ENCODE assay signal across 9 mouse cellular contexts in genomic region chr14:23014747-23015286, GRCm38 (mm10).
A peak's percentile ranks its signal among the peaks of the same experiment; 100 is the strongest.
DNase-seq lines count a peak whose midpoint lies in the region; ATAC-seq and TF ChIP-seq lines count a peak whose summit lies in the region.
"Had no signal": no experiment of that assay in that cellular context is flagged by ENCODE, and none has a peak within 500 bp of the region (broad histone marks: within the 10 kb centered on the region; RNA-seq: fewer than 3 reads in every experiment).

No protein-coding gene starts in this region.

- H3K9ac ChIP-seq in forebrain, postnatal 0 days = no peak overlapping the region
- no peak overlapping the region for H3K9ac ChIP-seq in kidney, embryonic 16.5 days (replicated peaks; ENCODE audit: low read length)
- no peak overlapping the region for H3K9ac ChIP-seq in midbrain, embryonic 14.5 days (replicated peaks; ENCODE audit: low read length)

- peaks cover 7% of the 10 kb centered on the region for H3K4me1 ChIP-seq in forebrain, postnatal 0 days (ENCODE audit: insufficient read depth)
- H3K4me1 ChIP-seq in kidney, embryonic 16.5 days (ENCODE audit: insufficient read depth, low read length) = peaks cover 19% of the 10 kb centered on the region
- peaks cover 8% of the 10 kb centered on the region for H3K4me1 ChIP-seq in midbrain, embryonic 14.5 days (ENCODE audit: control insufficient read depth, insufficient read depth, low read length)

- H3K4me2 ChIP-seq in forebrain, postnatal 0 days (ENCODE audit: low read depth) = no peak overlapping the region
- H3K4me2 ChIP-seq in kidney, embryonic 16.5 days (replicated peaks; ENCODE audit: low read depth, low read length) = peak overlapping the region; percentile 23; the same call in 1 of the 2 replicates
- no peak overlapping the region for H3K4me2 ChIP-seq in midbrain, embryonic 14.5 days (ENCODE audit: low read length)

- no peak overlapping the region for H3K4me3 ChIP-seq in forebrain, postnatal 0 days (ENCODE audit: low read depth, low read length)
- no peak overlapping the region for H3K4me3 ChIP-seq in kidney, embryonic 16.5 days (ENCODE audit: low read length)
- no peak overlapping the region for H3K4me3 ChIP-seq in midbrain, embryonic 14.5 days (replicated peaks; ENCODE audit: low read depth, low read length)

- WGBS in forebrain, postnatal 0 days = 35% methylated on average over 2 of the region's 2 CpGs
- WGBS in kidney, embryonic 16.5 days = 20% methylated on average over 2 of the region's 2 CpGs
- 46% methylated on average over 2 of the region's 2 CpGs for WGBS in midbrain, embryonic 14.5 days

- ATAC-seq in cerebellum, adult (ENCODE audit: insufficient number of reproducible peaks, low FRiP score, low TSS enrichment) = peak; percentile 81
- peak; percentile 43 for ATAC-seq in forebrain, postnatal 0 days
- peak; percentile 70; the same call in 1 of the 2 replicates for ATAC-seq in kidney, embryonic 16.5 days (ENCODE audit: low FRiP score, low TSS enrichment)
- no peak for ATAC-seq in midbrain, embryonic 14.5 days (ENCODE audit: low FRiP score, low TSS enrichment)

- H3K27me3 ChIP-seq in forebrain, postnatal 0 days (ENCODE audit: insufficient read depth, low read length) = no peaks in the 10 kb centered on the region
- no peaks in the 10 kb centered on the region for H3K27me3 ChIP-seq in kidney, embryonic 16.5 days (ENCODE audit: insufficient read depth, low read length)
- H3K27me3 ChIP-seq in midbrain, embryonic 14.5 days (ENCODE audit: control insufficient read depth, insufficient read depth, low read length) = no peaks in the 10 kb centered on the region

- H3K9me3 ChIP-seq in forebrain, postnatal 0 days (ENCODE audit: low read length) = no peaks in the 10 kb centered on the region
- no peaks in the 10 kb centered on the region for H3K9me3 ChIP-seq in kidney, embryonic 16.5 days (ENCODE audit: low read length)
- H3K9me3 ChIP-seq in midbrain, embryonic 14.5 days (ENCODE audit: control insufficient read depth, low read length) = no peaks in the 10 kb centered on the region

- 0 out of 2 replicates have a peak overlapping the region, but pooled peaks have one; percentile 15 for H3K27ac ChIP-seq in forebrain, postnatal 0 days (ENCODE audit: low read depth, low read length)
- H3K27ac ChIP-seq in kidney, embryonic 16.5 days (ENCODE audit: low read length) = peak overlapping the region; percentile 86
- H3K27ac ChIP-seq in midbrain, embryonic 14.5 days (replicated peaks; ENCODE audit: low read depth, low read length) = peak overlapping the region; percentile 33
- H3K27ac ChIP-seq: macrophage had no signal

- peak; percentile 6 for DNase-seq in adrenal gland, adult 2 months
- DNase-seq in adrenal gland, adult 18-20 months (ENCODE audit: low spot score in 2 of 2) = no peak
- peak; percentile 19 for DNase-seq in forebrain, postnatal 0 days
- DNase-seq in midbrain, embryonic 14.5 days = peak; percentile 45
- no peak for DNase-seq in thymus, postnatal 25 days
- DNase-seq in layer of hippocampus, postnatal 36 days = no peak

- no peak for TF ChIP-seq CTCF in forebrain, postnatal 0 days (IDR thresholded peaks at IDR 0.05; ENCODE audit: low read depth)

- H3K36me3 ChIP-seq in forebrain, postnatal 0 days (ENCODE audit: insufficient read depth) = no peaks in the 10 kb centered on the region
- H3K36me3 ChIP-seq in kidney, embryonic 16.5 days (ENCODE audit: insufficient read depth, low read length) = no peaks in the 10 kb centered on the region
- H3K36me3 ChIP-seq in midbrain, embryonic 14.5 days (ENCODE audit: control insufficient read depth, insufficient read depth, low read length) = no peaks in the 10 kb centered on the region

Comparison
In these comparisons a context has a peak if more than half of its experiments do, and no peak if none do; other contexts are left out.
1. DNase-seq: peak in adrenal gland, adult 2 months (single experiment), forebrain, postnatal 0 days (single experiment) and midbrain, embryonic 14.5 days (single experiment); none in adrenal gland, adult 18-20 months (0 of 2), thymus, postnatal 25 days (single experiment) and layer of hippocampus, postnatal 36 days (0 of 2).
2. H3K27ac ChIP-seq: peak in every context shown above with its lines; median percentile 86 in kidney, embryonic 16.5 days; 33 in midbrain, embryonic 14.5 days; 15 in forebrain, postnatal 0 days.